Mouse (Mus musculus) stomach, postnatal 0 days (tissue): ENCODE data around the gene Zfp362. TPM values are rescaled to one million over a fixed set of nuclear protein-coding genes. Genes with fewer than 3 reads are reported as not detected.
A peak's percentile ranks its signal among the peaks of the same experiment; 100 is the strongest.

Experiments
- ATAC-seq: fragments of 200-750 bp; cut with Nextera tagmentation; 2 replicates; pipeline ENCODE4 v1.8.0; 2017; ENCODE audit not compliant: low FRiP score, low TSS enrichment
- DNase-seq: peaks from one replicate; pipeline ENCODE4 v3.0.0-alpha.2; 2016; ENCODE audit warnings: low spot score
- H3K27ac ChIP-seq: fragments of 300-500 bp; sonication (generic); replicated peaks from 2 replicates; pipeline ENCODE4 v1.5.1; 2014; ENCODE audit warnings: mild to moderate bottlenecking, control low read depth
- H3K27me3 ChIP-seq: fragments of 300-500 bp; sonication (generic); 2 replicates; pipeline ENCODE4 v1.6.1; 2014; ENCODE audit warnings: low read length; ENCODE audit not compliant: control insufficient read depth, insufficient read depth
- H3K36me3 ChIP-seq: fragments of 300-500 bp; sonication (generic); 2 replicates; pipeline ENCODE4 v1.6.1; 2014; ENCODE audit warnings: low read length, mixed read lengths; ENCODE audit not compliant: control insufficient read depth, insufficient read depth
- H3K4me1 ChIP-seq: fragments of 300-500 bp; sonication (generic); replicated peaks from 2 replicates; pipeline ENCODE4 v1.6.1; 2014; ENCODE audit warnings: antibody characterized with exemption; ENCODE audit not compliant: control insufficient read depth, insufficient read depth
- H3K4me2 ChIP-seq: fragments of 300-500 bp; sonication (generic); replicated peaks from 2 replicates; pipeline ENCODE4 v1.6.1; 2014; ENCODE audit warnings: low read depth, mild to moderate bottlenecking, control low read depth, moderate library complexity
- H3K4me3 ChIP-seq: fragments of 300-500 bp; sonication (generic); 2 replicates; pipeline ENCODE4 v1.5.1; 2014; ENCODE audit warnings: low read depth, low read length, control low read depth
- H3K9ac ChIP-seq: fragments of 300-500 bp; sonication (generic); 2 replicates; pipeline ENCODE4 v1.6.1; 2014; ENCODE audit warnings: mild to moderate bottlenecking, low read length, control low read depth, mixed read lengths
- H3K9me3 ChIP-seq: fragments of 300-500 bp; sonication (generic); 2 replicates; pipeline ENCODE4 v1.6.1; 2016; ENCODE audit warnings: low read length; ENCODE audit not compliant: control insufficient read depth
- CTCF ChIP-seq: IDR thresholded peaks from 2 replicates; pipeline ENCODE4 v1.5.1; 2016; ENCODE audit warnings: antibody characterized with exemption, low read depth, mild to moderate bottlenecking, moderate library complexity
- EP300 ChIP-seq: optimal IDR thresholded peaks from 2 replicates; pipeline ENCODE3; 2016; ENCODE audit warnings: antibody characterized with exemption
- WGBS: fragments of 180-500 bp; shearing (Covaris S2); extraction: QIAGEN DNeasy Blood & Tissue Kit; methylation state at CpG from one replicate; pipeline ENCODE4 v1.1.7; 2014; 5-methylcytosine and 5-hydroxymethylcytosine counted together
- polyA plus RNA-seq: library from polyadenylated mRNA; unstranded; fragments of >200 nt; fragmentation: Nextera tagmentation; extraction: Ambion mirVana; gene quantifications from 2 replicates; pipeline ENCODE4 v1.2.1, GENCODE M21; 2015

The Zfp362 gene
- polyA plus RNA-seq, 1 experiment from 2014 or later: 11.3 TPM

GRCm38 (mm10) chr4:128752031-128752757 is 53.7 kb downstream of the Zfp362 start:
- 84% methylated on average over 13 of the region's 13 CpGs for WGBS
- no peak for TF ChIP-seq EP300
- no peak for TF ChIP-seq CTCF
- Histone ChIP-seq H3K4me3 (no peak overlapping the region), H3K27ac (no peak overlapping the region), H3K4me2 (no peak overlapping the region), H3K9ac (no peak overlapping the region), H3K4me1 (no peaks in the 10 kb centered on the region), H3K9me3 (no peaks in the 10 kb centered on the region), H3K36me3 (peaks cover 39% of the 10 kb centered on the region), H3K27me3 (no peaks in the 10 kb centered on the region)
- no peak for DNase-seq
- ATAC-seq: no peak

- Histone ChIP-seq H3K4me3 (no peak overlapping the region), H3K27me3 (no peaks in the 10 kb centered on the region), H3K4me2 (no peak overlapping the region), H3K9me3 (no peaks in the 10 kb centered on the region), H3K36me3 (peaks cover 47% of the 10 kb centered on the region), H3K4me1 (no peaks in the 10 kb centered on the region), H3K9ac (no peak overlapping the region), H3K27ac (no peak overlapping the region)
- no peak for TF ChIP-seq EP300
- TF ChIP-seq CTCF: peak; percentile 62
- DNase-seq (peak; percentile 36), ATAC-seq (no peak)
- 60% methylated on average over 5 of the region's 5 CpGs for WGBS
These were observed 54.8 kb downstream of the Zfp362 start for GRCm38 (mm10) chr4:128751006-128751405.

GRCm38 (mm10) chr4:128748309-128748708 is 57.5 kb downstream of the Zfp362 start:
- no peak overlapping the region for H3K9ac ChIP-seq
- no peak overlapping the region for H3K4me3 ChIP-seq
- DNase-seq (no peak), ATAC-seq (no peak)
- H3K27me3 ChIP-seq: no peaks in the 10 kb centered on the region
- peaks cover 64% of the 10 kb centered on the region for H3K36me3 ChIP-seq
- H3K4me2 ChIP-seq: no peak overlapping the region
- H3K9me3 ChIP-seq: no peaks in the 10 kb centered on the region
- 0 out of 2 replicates have a peak overlapping the region, but pooled peaks have one; percentile 2 for H3K27ac ChIP-seq
- 84% methylated on average over 7 of the region's 7 CpGs for WGBS
- no peaks in the 10 kb centered on the region for H3K4me1 ChIP-seq
- no peak for TF ChIP-seq EP300
- no peak for TF ChIP-seq CTCF

- Histone ChIP-seq H3K4me2 (no peak overlapping the region), H3K27me3 (no peaks in the 10 kb centered on the region), H3K9ac (no peak overlapping the region), H3K36me3 (peaks cover 64% of the 10 kb centered on the region), H3K27ac (0 out of 2 replicates have a peak overlapping the region, but pooled peaks have one; percentile 2), H3K4me3 (no peak overlapping the region), H3K9me3 (no peaks in the 10 kb centered on the region), H3K4me1 (no peaks in the 10 kb centered on the region)
- DNase-seq (no peak), ATAC-seq (no peak)
- TF ChIP-seq CTCF (no peak), EP300 (no peak)
- WGBS: 67% methylated on average over 22 of the region's 22 CpGs
These were observed 58.1 kb downstream of the Zfp362 start for GRCm38 (mm10) chr4:128747614-128748270.

GRCm38 (mm10) chr4:128745160-128745559 is 60.7 kb downstream of the Zfp362 start:
- Histone ChIP-seq H3K4me2 (no peak overlapping the region), H3K4me3 (no peak overlapping the region), H3K27ac (no peak overlapping the region), H3K9ac (no peak overlapping the region), H3K4me1 (no peaks in the 10 kb centered on the region), H3K36me3 (peaks cover 46% of the 10 kb centered on the region), H3K9me3 (no peaks in the 10 kb centered on the region), H3K27me3 (no peaks in the 10 kb centered on the region)
- 79% methylated on average over 8 of the region's 8 CpGs for WGBS
- ATAC-seq (no peak), DNase-seq (no peak)
- TF ChIP-seq EP300 (no peak), CTCF (no peak)
